Mouse (Mus musculus): ENCODE data around the gene Gp5. TPM values are rescaled to one million over a fixed set of nuclear protein-coding genes. Genes with fewer than 3 reads are reported as not detected.
"Not testable (repeated sequence)": the region's sequence is repeated elsewhere in the genome, so short reads cannot be mapped to it uniquely, and the experiment has no call there.

The Gp5 gene
- total RNA-seq (2021): 1 to 10 TPM in 1 of 2 experiments, under 1 TPM in 1; 0.34 to 1.3 TPM
- long read RNA-seq, experiment 1, partial matches to known transcripts: 0 of 3 reads
- long read RNA-seq, experiment 1, other reads (novel, unspliced or antisense): 1 of 3 reads
- long read RNA-seq, experiment 2: 0 reads

DNA sequence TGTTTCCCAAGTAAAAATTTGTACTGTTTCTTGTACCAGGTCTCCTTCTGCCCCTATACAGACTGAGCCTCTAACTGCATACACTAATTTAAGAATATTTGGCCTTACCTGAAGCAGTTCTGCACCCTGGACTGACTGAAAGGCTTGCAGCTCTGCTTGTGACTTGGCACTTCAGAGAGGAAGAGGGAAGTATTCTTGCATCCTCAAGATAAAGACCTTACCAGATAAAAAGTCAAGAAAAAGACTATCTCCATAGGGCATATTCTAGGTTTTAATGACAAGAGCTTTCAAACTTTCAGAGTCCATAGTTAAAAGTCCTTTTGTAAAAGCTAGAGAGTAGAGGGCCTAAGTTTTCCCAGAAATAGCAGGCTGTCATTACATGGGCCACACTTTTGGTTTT, at the start of gene Gp5:
TSS of gene Gp5 (minus strand) at position 133 of the 400 bp plus-strand sequence.
- no peak for DNase-seq (ENCODE audit: low spot score in 2 of 2)

DNA sequence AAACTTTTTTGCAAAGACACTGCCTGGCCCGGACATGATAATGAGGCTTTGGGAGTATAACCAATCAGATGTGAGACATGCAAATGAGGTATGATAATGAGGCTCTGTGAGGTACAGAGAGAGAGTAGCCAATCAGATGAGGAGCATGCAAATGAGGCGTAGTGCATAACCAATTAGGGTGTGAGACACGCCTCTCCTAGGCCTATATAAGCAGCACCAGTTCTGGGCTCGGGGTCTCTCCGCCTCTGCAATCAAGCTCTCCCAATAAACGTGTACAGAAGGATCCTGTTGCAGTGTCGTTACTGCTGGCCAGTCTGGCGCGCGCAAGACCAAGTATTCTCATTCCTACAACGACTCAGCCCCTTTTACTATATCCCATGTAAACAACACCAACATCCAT, 42.9 kb upstream of the Gp5 start:
- not testable (repeated sequence) for DNase-seq (ENCODE audit: low spot score in 2 of 2)

DNA sequence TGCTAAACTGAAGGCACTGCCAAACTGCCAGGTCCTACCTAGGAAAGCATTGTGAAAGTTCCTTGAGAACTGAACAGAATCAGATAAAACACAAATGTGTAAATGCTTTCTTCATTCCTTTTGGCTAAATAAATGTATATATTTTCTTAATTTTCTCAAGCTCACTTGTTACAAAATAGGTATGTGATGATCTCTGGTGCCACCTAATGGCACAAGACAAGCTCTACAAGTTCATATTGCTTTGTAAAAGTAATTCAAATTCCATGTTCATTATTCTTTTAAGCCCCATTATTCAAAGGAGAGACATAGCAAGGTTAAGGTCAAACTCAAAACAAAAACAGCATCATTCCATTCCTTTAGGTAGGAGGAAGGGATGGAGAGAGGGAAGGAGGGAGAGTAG, 3.7 kb upstream of the Gp5 start:
- no peak for DNase-seq (ENCODE audit: low spot score in 2 of 2)

DNA sequence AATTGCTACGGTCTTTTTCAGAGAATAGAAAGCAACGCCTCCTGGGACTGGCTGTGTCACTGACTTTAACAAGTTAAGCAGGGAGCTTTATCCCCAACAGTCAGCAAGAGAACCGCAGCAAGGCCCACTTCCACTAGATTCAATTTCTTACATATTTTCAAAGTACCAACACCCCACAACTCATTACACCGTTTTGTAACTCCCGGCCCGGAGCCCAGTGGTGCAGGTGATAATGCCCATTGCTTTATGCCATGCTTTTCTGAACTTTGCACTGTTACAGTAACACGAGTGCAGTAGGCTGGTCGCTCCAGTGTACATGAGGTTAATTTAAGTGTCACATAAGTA, 436 bp downstream of the Gp5 start:
- DNase-seq (ENCODE audit: low spot score in 2 of 2): no peak

DNA sequence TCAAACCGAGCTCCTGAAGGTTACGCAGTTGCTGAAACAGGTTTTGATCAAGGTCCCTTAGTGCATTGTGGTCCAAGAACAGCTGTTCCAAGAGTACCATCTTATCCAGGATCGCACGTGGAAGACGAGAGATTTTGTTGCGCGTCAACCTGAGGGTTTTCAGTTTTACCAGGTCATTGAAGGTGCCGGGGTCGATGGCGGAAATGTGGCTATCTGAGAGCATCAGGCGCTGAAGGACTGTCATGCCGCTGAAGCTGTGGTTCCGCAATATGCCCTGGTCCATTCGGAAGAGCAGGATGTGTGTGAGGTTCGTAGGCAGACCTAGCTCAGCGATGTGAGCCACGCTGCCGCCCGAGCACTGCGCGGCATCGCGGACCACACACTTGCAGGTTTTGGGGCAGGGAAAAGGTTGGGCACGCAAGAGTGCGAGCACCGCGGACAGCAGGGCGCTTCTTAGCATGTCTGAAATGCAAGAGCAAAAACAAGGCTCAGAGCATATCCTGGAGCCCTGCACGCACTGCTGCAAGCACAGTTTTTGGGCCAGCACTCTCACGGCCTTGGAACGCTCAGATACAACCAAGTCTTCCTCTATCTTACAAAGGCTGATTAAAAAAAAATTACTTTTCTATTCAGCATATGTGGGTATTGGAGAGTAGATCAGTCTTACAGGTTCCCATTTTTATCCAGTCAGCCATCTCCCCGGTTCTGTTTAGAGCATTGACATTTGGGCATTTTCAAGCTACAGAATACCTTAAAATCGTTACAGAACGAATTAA, 996 bp downstream of the Gp5 start:
- no peak for DNase-seq (ENCODE audit: low spot score in 2 of 2)

DNA sequence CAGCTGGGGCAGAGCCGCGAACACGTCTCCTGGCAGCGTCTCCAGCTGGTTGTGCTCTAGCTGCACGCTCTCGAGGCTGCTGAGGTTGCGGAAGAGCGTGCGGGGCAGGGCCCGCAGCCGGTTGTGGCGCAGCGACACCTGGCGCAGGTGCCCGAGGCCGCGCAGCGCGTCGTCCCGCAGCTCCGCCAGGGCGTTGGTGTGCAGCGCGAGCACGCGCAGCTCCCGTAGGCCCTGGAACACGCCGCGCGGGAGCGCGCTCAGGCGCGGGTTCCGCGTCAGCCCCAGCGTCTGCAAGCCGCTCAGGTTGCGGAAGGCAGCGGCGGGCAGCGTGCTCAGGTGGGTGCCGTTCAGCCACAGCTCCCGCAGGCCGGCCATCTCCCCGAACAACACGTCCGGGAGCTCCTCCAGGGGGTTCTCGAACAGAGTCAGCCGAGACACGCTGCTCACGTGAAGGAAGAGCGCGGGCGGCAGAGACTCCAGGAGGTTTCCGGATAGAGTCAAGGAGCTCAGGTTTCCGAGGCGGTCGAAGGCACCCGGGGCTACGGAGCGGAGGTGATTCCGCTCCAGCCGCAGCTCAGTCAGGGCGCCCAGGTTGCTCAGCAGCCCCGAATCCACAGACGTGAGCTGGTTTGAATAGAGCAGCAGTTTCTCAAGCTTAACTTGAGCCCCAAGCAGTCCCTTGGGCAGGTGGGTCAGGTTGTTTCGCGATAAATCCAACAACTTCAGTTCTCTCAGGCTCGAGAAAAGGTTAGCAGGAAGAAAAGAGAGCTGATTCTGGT, 1.8 kb downstream of the Gp5 start:
- peak in 1 of 2 experiments; percentile 8 for DNase-seq (ENCODE audit: low spot score in 2 of 2)

DNA sequence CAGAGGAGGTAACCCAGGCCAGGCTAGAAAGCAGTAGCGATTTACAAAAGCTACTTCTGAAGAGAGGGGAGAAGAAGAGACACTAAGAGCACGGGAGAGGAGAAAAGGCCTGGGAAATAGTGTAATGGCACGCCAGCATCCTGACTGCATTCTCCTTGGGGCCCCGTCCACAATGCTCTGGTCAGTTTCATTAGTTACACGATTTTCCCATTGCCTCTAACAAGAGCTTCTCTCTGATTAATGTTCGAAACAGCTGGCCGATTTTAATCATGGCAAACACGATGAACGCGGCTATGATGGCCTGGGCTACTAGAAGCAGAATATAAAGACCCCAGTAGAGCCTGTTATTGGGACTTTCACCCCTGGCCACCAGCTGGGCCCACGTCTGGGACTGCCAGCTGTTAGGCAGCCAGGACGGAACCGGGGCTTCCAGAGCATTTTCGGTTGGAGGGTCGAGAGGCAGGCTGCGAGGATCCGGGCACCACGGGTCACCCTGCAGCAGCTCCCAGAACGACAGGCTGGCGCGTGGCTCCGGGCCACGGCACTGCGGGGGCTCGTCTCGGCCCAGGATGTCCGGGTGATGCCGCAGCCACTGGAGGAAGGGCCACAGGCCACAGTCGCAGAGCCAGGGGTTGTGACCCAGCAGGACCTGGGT, 2.5 kb downstream of the Gp5 start:
- no peak for DNase-seq (ENCODE audit: low spot score in 2 of 2)

DNA sequence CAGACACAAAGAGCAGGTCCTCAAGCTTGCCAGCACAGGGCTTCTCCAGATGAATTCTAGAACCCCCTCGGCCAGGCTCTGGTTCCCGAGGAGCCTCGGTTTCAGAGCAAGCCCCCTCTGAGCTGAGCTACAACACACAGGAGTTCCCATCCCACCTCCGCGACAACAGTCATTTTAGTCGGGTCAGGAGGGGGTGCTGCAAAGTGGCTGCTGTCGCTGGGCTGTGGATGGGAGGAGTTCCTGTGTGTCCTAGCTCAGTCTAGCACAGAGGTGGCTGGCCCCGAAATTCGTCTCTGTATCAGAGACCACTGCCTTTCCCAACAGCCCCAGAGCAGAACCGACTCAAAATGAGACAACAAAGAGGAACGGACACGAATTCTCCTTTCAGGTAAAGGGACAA, 3.3 kb downstream of the Gp5 start:
- DNase-seq (ENCODE audit: low spot score in 2 of 2): no peak

DNA sequence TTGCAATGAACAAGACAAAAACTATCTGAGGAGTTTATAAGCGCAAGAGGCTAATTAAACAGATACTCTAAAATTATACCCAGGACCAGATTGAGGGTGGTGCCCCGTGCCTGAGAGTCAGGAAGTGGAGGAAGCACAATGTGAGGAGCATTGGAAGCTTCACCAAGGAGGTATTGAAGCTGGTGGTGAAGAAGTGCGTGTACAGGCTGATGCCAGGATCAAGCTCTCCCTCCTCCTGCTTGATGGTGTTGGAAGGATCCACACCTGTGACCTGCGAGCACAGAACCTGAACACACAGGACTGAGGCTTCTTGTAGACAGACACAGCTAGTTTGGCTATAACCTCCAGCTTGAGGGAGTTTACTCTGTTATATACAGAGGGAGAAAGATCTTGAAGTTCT, 4.5 kb downstream of the Gp5 start:
- DNase-seq (ENCODE audit: low spot score in 2 of 2): no peak

DNA sequence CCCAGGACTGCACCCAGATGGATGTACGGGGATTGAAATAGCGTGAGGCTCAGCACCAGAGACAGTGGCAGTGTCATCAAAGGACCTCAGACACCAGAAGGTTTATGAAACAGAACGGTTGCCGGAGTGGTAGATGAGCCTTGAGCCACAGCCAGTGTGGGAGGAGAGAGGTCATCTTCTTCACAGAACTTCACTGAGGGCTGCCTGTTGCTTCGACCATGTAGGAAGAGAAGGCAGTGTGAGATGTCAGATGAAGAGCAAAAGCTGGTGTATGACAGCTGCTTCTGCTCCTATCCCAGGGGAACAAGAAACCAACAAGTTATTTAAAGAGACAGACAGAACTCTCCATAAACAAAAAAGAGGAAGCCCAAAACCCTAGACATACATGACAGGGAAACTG, 6.3 kb downstream of the Gp5 start:
- no peak for DNase-seq (ENCODE audit: low spot score in 2 of 2)

DNA sequence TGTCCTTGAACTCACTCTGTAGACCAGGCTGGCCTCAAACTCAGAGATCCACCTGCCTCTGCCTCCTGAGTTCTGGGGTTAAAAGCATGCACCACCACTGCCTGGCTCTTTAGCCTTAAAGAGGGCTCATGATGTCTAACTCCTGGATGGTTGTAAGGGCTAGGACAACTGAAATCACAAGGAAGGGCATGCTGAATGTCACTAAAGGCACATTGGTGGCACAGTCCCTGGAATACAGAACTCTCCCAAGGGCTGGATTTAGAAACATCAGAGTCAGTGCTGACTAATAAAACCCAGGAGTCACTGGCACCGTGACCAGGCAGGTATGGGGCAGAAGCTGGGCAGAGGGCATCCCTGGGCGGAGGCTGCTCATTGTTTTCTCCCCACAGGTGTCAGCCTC, 7.2 kb downstream of the Gp5 start:
- no peak for DNase-seq (ENCODE audit: low spot score in 2 of 2)

DNA sequence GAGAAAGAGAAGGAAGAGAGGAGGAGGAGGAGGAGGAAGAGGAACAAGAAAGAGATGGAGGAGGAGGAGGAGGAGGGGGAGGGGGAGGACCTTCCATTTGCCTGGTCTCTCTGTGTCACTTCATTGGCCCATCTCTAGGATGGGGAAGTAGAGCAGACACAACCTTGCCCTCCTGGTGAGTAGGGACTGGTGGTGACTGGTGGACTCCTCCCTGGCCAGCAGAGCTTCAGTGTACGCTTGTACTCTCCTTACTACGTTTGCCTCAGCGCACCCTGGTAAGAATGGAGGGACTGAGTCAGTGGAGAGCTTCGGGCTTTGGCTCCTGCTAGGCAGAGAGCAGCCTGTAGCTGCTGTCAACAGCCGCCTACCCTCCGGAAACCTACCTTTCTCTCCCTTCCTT, 7.9 kb downstream of the Gp5 start:
- DNase-seq (ENCODE audit: low spot score in 2 of 2): no peak

DNA sequence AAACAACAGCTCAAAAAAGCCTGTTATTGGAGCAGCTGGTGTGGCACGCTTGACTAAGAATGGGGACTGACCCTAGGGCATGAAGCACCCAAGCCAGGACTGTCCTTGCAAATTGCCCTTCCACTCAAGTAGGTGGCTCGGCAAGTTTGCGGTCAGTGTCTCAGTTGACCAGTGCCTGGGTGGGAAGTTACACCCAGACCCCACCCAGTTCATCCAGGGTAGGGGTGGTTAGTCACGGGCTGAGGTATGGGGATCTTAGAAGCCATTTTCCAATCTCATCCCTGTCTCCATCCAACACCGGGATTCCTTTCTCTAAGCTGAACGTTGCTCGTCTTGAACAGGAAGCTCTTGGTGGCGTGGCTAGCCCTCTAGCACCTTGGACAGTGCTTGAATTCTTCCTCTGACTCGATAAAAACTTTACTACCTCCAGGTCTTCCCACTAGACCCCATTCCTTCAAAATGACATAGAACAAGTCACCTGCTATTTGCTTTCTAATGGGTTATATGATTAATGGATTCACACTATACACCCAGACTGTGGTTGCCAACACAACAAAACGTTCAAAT, 10.8 kb downstream of the Gp5 start:
- no peak for DNase-seq (ENCODE audit: low spot score in 2 of 2)

DNA sequence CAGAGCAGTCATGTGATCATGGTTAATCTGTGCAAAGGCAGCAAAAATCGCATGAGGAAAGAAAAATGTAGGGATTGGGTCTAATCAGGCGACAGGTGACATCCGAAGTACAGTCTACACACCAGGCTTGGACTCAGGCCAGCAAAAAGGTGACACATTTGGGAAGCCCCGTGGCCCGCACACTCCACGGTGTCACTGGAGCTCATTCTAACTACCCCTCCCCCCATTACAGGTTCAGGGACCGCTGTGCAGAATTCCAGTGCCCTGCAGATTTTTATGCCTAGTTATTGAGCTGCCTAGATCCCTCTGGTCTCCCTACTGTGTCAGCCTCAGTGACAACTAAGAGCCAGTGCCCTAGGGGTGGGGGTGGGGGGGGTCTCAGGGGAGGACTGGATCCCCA, 13.1 kb downstream of the Gp5 start:
- DNase-seq (ENCODE audit: low spot score in 2 of 2): no peak

DNA sequence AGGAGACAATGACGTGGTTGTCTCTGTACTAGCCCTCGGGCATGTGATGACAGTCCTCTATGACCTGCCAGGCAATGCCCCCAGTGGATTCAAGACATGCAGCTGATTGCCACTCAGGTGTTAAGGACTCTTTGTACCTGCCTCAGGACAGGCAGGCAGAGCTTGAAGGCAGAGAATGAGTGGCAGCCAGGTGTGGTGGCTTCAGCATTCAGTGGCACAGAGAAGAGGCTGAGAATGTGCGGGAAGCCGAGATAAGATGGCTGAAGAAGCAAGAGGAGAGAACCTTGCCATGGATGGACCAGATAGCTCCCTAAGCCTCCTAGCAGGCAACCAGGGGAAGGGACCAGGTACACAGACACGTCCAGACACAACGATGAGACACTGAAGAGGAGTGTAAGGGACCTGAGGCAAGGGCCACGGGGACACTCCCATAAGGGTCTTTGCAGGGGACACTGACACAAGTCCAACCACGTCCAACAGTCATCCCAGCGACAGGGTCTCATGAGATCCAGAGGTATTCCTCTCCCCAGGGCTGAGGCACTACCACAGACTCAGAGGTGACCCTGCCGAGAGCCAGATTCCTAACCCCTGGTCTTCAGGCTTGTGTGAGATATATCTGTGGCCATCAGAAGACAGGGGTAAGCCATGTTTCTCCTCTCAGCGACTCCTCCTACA, 13.8 kb downstream of the Gp5 start:
- no peak for DNase-seq (ENCODE audit: low spot score in 2 of 2)

DNA sequence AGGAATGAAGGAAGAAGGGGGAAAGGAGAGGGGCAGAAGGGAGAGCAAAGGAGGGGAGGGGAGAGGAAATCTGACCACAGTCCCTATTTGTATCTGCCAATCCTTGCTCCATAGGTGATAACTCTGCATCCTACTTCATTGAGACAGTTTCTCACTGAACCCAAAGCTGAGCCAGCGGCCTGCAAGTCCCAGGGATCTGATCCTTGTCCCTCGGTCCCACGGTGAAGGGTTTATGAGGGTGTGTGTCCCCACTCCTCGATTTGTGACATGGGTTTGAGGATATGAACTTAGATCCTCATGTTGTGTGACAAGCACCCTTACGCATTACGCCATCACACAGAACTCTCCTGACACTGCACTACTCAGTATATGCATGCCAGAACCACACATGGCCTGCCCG, 15.5 kb downstream of the Gp5 start:
- no peak for DNase-seq (ENCODE audit: low spot score in 2 of 2)

DNA sequence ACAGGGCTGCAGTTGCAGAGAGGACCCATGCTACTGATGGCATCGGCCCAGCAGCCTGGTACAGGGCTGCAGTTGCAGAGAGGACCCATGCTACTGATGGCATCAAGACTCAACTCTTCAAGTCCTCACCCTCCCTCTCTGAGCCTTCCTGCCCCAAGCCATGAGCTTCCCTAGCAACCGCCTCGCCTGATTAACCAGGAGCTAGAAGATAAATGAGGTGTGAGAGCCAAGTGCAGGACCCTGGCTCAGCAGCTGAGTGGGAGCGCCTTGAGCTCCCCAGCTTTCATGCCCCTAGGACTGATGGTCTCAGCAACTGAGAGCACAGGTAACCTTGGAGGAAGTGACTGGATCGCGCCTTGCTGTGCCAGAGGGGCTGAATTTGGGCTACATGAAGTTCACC, 20.1 kb downstream of the Gp5 start:
- DNase-seq (ENCODE audit: low spot score in 2 of 2): no peak

DNA sequence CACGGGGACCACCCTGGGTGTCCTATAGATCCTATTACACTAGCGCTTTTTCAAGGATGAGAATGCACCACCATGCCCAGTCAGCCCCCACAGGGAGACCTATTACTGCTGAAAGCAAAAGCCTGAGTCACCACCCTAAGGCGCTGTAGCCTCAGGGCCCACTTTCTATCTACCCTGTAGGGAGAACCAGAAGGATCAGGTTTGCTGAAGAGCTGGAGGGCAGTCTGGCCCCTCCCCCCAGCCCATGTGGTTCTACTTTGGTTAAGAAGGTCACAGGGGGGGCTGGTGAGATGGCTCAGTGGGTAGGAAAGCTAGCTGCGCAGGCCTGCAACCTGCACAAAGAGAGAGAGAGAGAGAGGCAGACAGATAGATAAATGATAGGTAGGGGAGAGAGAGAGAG, 24.9 kb downstream of the Gp5 start:
- DNase-seq (ENCODE audit: low spot score in 2 of 2): no peak

DNA sequence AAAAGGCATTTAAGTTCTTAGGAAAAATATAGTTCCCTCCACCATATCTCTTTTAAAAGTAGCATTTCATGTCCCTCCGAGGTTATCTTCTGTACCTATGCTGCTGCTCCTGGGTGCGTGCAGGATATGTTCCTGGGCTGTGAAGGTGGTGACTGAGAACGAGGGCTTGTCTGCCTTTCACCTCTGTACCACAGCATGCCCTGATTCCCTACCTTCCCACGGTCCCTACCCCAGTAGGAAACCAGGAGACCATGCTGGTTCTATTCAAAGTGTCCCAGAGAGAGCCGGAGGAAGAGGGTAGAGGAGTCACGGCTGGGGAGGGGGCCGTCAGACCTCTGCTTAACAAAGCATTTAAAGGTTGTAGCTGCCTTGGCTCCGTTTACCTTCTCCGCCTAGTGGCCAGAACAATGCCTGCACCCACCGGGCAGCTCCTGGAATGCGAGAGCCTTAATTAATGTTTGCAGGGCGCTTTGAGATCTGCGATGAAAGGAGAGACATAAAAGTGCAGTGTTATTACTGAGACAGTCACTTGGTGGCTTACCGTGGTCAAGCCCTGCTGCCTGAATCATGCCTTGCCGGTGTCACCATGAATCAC, 26.7 kb downstream of the Gp5 start:
- DNase-seq (ENCODE audit: low spot score in 2 of 2): no peak

DNA sequence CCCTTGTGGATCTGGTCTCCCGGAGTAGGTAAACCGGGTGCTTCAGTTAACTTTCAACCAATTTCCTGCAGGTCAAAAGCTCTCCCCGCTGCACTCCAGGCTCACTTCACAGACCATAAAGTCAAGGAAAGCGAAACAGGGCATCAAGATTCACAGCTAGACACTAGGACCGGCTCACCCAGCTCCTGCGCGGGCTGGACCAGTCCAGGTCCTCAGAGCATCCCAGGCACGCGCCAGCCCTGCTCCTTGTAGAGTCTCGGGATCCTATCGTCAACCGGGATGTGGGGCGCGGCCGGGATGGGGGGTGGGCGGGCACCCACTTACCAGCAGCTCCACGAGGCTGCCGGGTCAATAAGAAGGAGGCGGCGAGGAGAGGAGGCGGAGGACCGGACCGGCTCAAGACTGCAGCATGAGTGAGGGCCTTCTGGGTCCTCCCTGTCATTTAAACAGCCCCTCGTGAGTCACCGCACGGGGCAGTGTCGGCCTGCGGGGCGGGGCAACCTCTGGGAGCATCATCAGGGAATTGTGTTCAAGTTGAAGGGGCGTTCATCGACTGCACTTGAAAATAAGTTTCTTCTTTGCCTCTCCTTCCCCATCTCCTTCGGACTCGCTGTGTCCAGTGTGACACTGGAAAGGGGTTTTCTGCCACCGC, 27.6 kb downstream of the Gp5 start, which contains the start of gene Lrrc15:
TSS of gene Lrrc15 (minus strand) at position 413 of the 652 bp plus-strand sequence.
- DNase-seq (ENCODE audit: low spot score in 2 of 2): no peak
